Comparison of ENCODE assay signal across 16 mouse cellular contexts in the genomic region with DNA sequence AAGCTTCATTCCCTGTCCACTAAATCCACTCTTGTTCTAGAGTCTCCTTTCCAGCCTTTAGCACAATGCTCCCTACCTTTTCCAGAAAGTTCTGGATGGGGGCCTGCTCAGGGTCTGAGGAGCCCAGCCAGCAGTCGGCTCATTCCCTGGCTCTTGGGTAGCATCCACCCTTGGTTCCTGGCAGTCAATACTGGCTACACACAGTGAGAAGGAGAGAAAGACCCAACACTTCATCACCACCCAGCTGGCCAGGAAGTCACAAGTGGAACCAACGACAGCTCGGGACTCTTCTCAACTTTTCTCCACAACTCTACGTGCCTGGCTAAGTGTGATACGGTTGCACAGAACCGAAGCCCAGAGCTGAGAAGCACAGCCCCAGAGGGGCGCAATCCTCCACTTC.
"Had no signal": no experiment of that assay in that cellular context is flagged by ENCODE, and none has a peak within 500 bp of the region (broad histone marks: within the 10 kb centered on the region; RNA-seq: fewer than 3 reads in every experiment).

No protein-coding gene starts in this region.

- H3K9me3 ChIP-seq: intestine, embryonic 15.5 days; kidney, embryonic 15.5 days; liver, embryonic 13.5 days; lung, embryonic 15.5 days; midbrain, embryonic 12.5 days; neural tube, embryonic 13.5 days had no signal

- H3K9ac ChIP-seq: intestine, embryonic 15.5 days; kidney, embryonic 15.5 days; liver, embryonic 13.5 days; lung, embryonic 15.5 days; midbrain, embryonic 12.5 days; neural tube, embryonic 13.5 days had no signal

- ATAC-seq: intestine, embryonic 15.5 days; midbrain, embryonic 16.5 days had no signal

- H3K27ac ChIP-seq: intestine, embryonic 15.5 days; kidney, embryonic 15.5 days; liver, embryonic 13.5 days; lung, embryonic 15.5 days; midbrain, embryonic 12.5 days; neural tube, embryonic 13.5 days had no signal

- DNase-seq: kidney, adult 11 months; kidney, adult 8-10 months; kidney, postnatal 10 days; kidney, postnatal 36 days; left cerebral cortex, postnatal 4 days; liver, embryonic 13.5 days; retina, postnatal 1 day; right cerebral cortex, postnatal 25 days; thymus, adult 18-20 months had no signal

- H3K36me3 ChIP-seq: intestine, embryonic 15.5 days; kidney, embryonic 15.5 days; liver, embryonic 13.5 days; lung, embryonic 15.5 days; midbrain, embryonic 12.5 days; neural tube, embryonic 13.5 days had no signal

- H3K4me2 ChIP-seq: intestine, embryonic 15.5 days; kidney, embryonic 15.5 days; liver, embryonic 13.5 days; lung, embryonic 15.5 days; midbrain, embryonic 12.5 days; neural tube, embryonic 13.5 days had no signal

- H3K4me3 ChIP-seq: intestine, embryonic 15.5 days; kidney, embryonic 15.5 days; liver, embryonic 13.5 days; lung, embryonic 15.5 days; midbrain, embryonic 12.5 days; myocyte; neural tube, embryonic 13.5 days had no signal

- H3K27me3 ChIP-seq: intestine, embryonic 15.5 days; liver, embryonic 13.5 days; lung, embryonic 15.5 days; midbrain, embryonic 12.5 days had no signal
